Mouse (Mus musculus): ENCODE data around the gene Sumf1.
A peak's percentile ranks its signal among the peaks of the same experiment; 100 is the strongest.

Gene Sumf1

GRCm38 (mm10) chr6:108184847-108185684 is at the start of gene Sumf1:
Gene Sumf1 (minus strand): TSS chr6:108185582.
- DNase-seq (ENCODE audit: low spot score in 2 of 2), result peak; percentile 80 to 85

GRCm38 (mm10) chr6:108234536-108234935 is 49.2 kb upstream of the Sumf1 start:
- no peak for DNase-seq (ENCODE audit: low spot score in 2 of 2)

- DNase-seq (ENCODE audit: low spot score in 2 of 2), result no peak
Observed at GRCm38 (mm10) chr6:108233070-108233469, 47.7 kb upstream of the Sumf1 start.

- no peak for DNase-seq (ENCODE audit: low spot score in 2 of 2)
Observed at GRCm38 (mm10) chr6:108231892-108232710, 46.7 kb upstream of the Sumf1 start.

GRCm38 (mm10) chr6:108230608-108231007 is 45.2 kb upstream of the Sumf1 start:
- no peak for DNase-seq (ENCODE audit: low spot score in 2 of 2)

- no peak for DNase-seq (ENCODE audit: low spot score in 2 of 2)
Observed at GRCm38 (mm10) chr6:108228601-108229000, 43.2 kb upstream of the Sumf1 start.

GRCm38 (mm10) chr6:108228048-108228447 is 42.7 kb upstream of the Sumf1 start:
- DNase-seq (ENCODE audit: low spot score in 2 of 2), result no peak

GRCm38 (mm10) chr6:108227461-108227860 is 42.1 kb upstream of the Sumf1 start:
- DNase-seq (ENCODE audit: low spot score in 2 of 2), result no peak

GRCm38 (mm10) chr6:108226230-108226629 is 40.8 kb upstream of the Sumf1 start:
- DNase-seq (ENCODE audit: low spot score in 2 of 2), result no peak

GRCm38 (mm10) chr6:108225027-108225426 is 39.6 kb upstream of the Sumf1 start:
- no peak for DNase-seq (ENCODE audit: low spot score in 2 of 2)

- no peak for DNase-seq (ENCODE audit: low spot score in 2 of 2)
Observed at GRCm38 (mm10) chr6:108224361-108224760, 39.0 kb upstream of the Sumf1 start.

- no peak for DNase-seq (ENCODE audit: low spot score in 2 of 2)
Observed at GRCm38 (mm10) chr6:108222875-108223274, 37.5 kb upstream of the Sumf1 start.

- DNase-seq (ENCODE audit: low spot score in 2 of 2), result no peak
Observed at GRCm38 (mm10) chr6:108222435-108222834, 37.1 kb upstream of the Sumf1 start.

- no peak for DNase-seq (ENCODE audit: low spot score in 2 of 2)
Observed at GRCm38 (mm10) chr6:108217987-108218386, 32.6 kb upstream of the Sumf1 start.

GRCm38 (mm10) chr6:108216832-108217231 is 31.4 kb upstream of the Sumf1 start:
- no peak for DNase-seq (ENCODE audit: low spot score in 2 of 2)

GRCm38 (mm10) chr6:108216091-108216490 is 30.7 kb upstream of the Sumf1 start:
- DNase-seq (ENCODE audit: low spot score in 2 of 2), result no peak

- DNase-seq (ENCODE audit: low spot score in 2 of 2), result no peak
Observed at GRCm38 (mm10) chr6:108214294-108214925, 29.0 kb upstream of the Sumf1 start.

- no peak for DNase-seq (ENCODE audit: low spot score in 2 of 2)
Observed at GRCm38 (mm10) chr6:108213481-108214293, 28.3 kb upstream of the Sumf1 start.

- peak; percentile 94 to 95 for DNase-seq (ENCODE audit: low spot score in 2 of 2)
Observed at GRCm38 (mm10) chr6:108212881-108213295, 27.5 kb upstream of the Sumf1 start, which contains the start of gene Itpr1. Gene Itpr1 (plus strand): TSS chr6:108213096.

GRCm38 (mm10) chr6:108211896-108212880 is 26.8 kb upstream of the Sumf1 start:
- DNase-seq (ENCODE audit: low spot score in 2 of 2), result no peak

All from frontal cortex, postnatal 14 days (tissue).